1 mouse cellular context compared by ENCODE assay signal in the genomic region with DNA sequence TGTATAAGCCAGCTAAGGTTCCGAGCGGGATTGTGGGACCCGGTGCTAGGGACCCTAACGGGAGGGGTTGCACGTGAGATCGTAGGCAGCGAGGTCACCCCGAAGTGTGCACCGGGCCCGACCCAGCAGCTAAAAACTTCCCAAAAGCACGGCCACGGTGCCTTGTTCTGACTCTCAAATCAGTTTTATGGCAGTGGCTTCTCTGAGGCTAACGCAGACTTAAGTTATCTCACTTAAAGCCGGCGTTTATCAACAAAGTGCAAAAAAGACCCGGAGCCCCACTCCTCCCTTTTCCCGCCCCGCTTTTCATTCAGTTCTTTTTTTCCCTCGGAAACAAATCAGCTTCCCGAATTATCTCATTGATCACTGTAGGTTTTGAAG.
TF ChIP-seq lines count a peak whose summit lies in the region.

No protein-coding gene starts in this region.

TF ChIP-seq in MEL, 35 proteins besides CTCF, POLR2A, EP300 and RAD21 (continued from another document):
- 0 out of 2 replicates have a peak, but pooled peaks have one; percentile 33 for TF ChIP-seq MXI1 (IDR thresholded peaks at IDR 0.05; ENCODE audit: low read depth, low read length)
- TF ChIP-seq SIN3A (IDR thresholded peaks at IDR 0.05; ENCODE audit: low read length), result peak; percentile 45
- TF ChIP-seq NELFE (IDR thresholded peaks at IDR 0.05; ENCODE audit: low read depth, low read length), result no peak
- no peak for TF ChIP-seq JUND (IDR thresholded peaks at IDR 0.05; ENCODE audit: low read depth, low read length)
- 0 out of 2 replicates have a peak, but pooled peaks have one; percentile 47 for TF ChIP-seq MYC (IDR thresholded peaks at IDR 0.05; ENCODE audit: low read depth, low read length)
- TF ChIP-seq POLR2AphosphoS2 (IDR thresholded peaks at IDR 0.05; ENCODE audit: low read length), result no peak
- TF ChIP-seq GATA1 (IDR thresholded peaks at IDR 0.05; ENCODE audit: low read depth, low read length), result peak; percentile 43
- no peak for TF ChIP-seq KAT2A (conservative IDR thresholded peaks at IDR 0.05; ENCODE audit: low read depth, low read length)
- no peak for TF ChIP-seq HCFC1 (IDR thresholded peaks at IDR 0.05; ENCODE audit: low read depth, low read length)
- 0 out of 2 replicates have a peak, but pooled peaks have one; percentile 45 for TF ChIP-seq MAX (IDR thresholded peaks at IDR 0.05; ENCODE audit: low read length)
- no peak for TF ChIP-seq ZKSCAN1 (IDR thresholded peaks at IDR 0.05; ENCODE audit: low read depth, low read length)
- no peak for TF ChIP-seq ZC3H11A (IDR thresholded peaks at IDR 0.05; ENCODE audit: low read depth, low read length)
